Mouse (Mus musculus): ENCODE results near the gene Aldh1l1.

Aldh1l1 gene

GRCm38 (mm10) chr6:90470947-90471541 is 15.2 kb upstream of the Aldh1l1 start:
- in situ Hi-C loops (cut with MboI, MseI) = no loop called here

- in situ Hi-C loops (cut with MboI, MseI) = no loop called here
Observed at GRCm38 (mm10) chr6:90472079-90472478, 14.1 kb upstream of the Aldh1l1 start.

GRCm38 (mm10) chr6:90472697-90473096 is 13.5 kb upstream of the Aldh1l1 start:
- in situ Hi-C loops (cut with MboI, MseI) = no loop called here

GRCm38 (mm10) chr6:90473630-90474360 is 12.4 kb upstream of the Aldh1l1 start:
- in situ Hi-C loops (cut with MboI, MseI) = no loop called here

GRCm38 (mm10) chr6:90474361-90474750 is 11.9 kb upstream of the Aldh1l1 start:
- in situ Hi-C loops (cut with MboI, MseI) = no loop called here

- in situ Hi-C loops (cut with MboI, MseI) = no loop called here
Observed at GRCm38 (mm10) chr6:90475176-90475853, 10.9 kb upstream of the Aldh1l1 start.

GRCm38 (mm10) chr6:90475854-90476212 is 10.4 kb upstream of the Aldh1l1 start:
- in situ Hi-C loops (cut with MboI, MseI) = no loop called here

GRCm38 (mm10) chr6:90476941-90477518 is 9.2 kb upstream of the Aldh1l1 start:
- in situ Hi-C loops (cut with MboI, MseI) = no loop called here

GRCm38 (mm10) chr6:90484249-90484648 is 2.0 kb upstream of the Aldh1l1 start:
- in situ Hi-C loops (cut with MboI, MseI) = no loop called here

- in situ Hi-C loops (cut with MboI, MseI) = no loop called here
Observed at GRCm38 (mm10) chr6:90484876-90485275, 1.4 kb upstream of the Aldh1l1 start.

GRCm38 (mm10) chr6:90487531-90487930 is 1.3 kb downstream of the Aldh1l1 start:
- in situ Hi-C loops (cut with MboI, MseI) = no loop called here

- in situ Hi-C loops (cut with MboI, MseI) = no loop called here
Observed at GRCm38 (mm10) chr6:90489532-90489931, 3.3 kb downstream of the Aldh1l1 start.

- in situ Hi-C loops (cut with MboI, MseI) = no loop called here
Observed at GRCm38 (mm10) chr6:90490976-90491375, 4.7 kb downstream of the Aldh1l1 start.

GRCm38 (mm10) chr6:90491956-90492744 is 5.9 kb downstream of the Aldh1l1 start:
- in situ Hi-C loops (cut with MboI, MseI) = no loop called here

GRCm38 (mm10) chr6:90494155-90494554 is 7.9 kb downstream of the Aldh1l1 start:
- in situ Hi-C loops (cut with MboI, MseI) = no loop called here

GRCm38 (mm10) chr6:90494566-90494965 is 8.3 kb downstream of the Aldh1l1 start:
- in situ Hi-C loops (cut with MboI, MseI) = no loop called here

- in situ Hi-C loops (cut with MboI, MseI) = no loop called here
Observed at GRCm38 (mm10) chr6:90495282-90495912, 9.2 kb downstream of the Aldh1l1 start.

- in situ Hi-C loops (cut with MboI, MseI) = no loop called here
Observed at GRCm38 (mm10) chr6:90496217-90496616, 10.0 kb downstream of the Aldh1l1 start.

- in situ Hi-C loops (cut with MboI, MseI) = no loop called here
Observed at GRCm38 (mm10) chr6:90499509-90499908, 13.3 kb downstream of the Aldh1l1 start.

- in situ Hi-C loops (cut with MboI, MseI) = no loop called here
Observed at GRCm38 (mm10) chr6:90501222-90501940, 15.2 kb downstream of the Aldh1l1 start.

GRCm38 (mm10) chr6:90505906-90506305 is 19.7 kb downstream of the Aldh1l1 start:
- in situ Hi-C loops (cut with MboI, MseI) = no loop called here

Measured in regulatory T cell (primary cell).